ENCODE assay signal across 8 mouse cellular contexts in the genomic region with DNA sequence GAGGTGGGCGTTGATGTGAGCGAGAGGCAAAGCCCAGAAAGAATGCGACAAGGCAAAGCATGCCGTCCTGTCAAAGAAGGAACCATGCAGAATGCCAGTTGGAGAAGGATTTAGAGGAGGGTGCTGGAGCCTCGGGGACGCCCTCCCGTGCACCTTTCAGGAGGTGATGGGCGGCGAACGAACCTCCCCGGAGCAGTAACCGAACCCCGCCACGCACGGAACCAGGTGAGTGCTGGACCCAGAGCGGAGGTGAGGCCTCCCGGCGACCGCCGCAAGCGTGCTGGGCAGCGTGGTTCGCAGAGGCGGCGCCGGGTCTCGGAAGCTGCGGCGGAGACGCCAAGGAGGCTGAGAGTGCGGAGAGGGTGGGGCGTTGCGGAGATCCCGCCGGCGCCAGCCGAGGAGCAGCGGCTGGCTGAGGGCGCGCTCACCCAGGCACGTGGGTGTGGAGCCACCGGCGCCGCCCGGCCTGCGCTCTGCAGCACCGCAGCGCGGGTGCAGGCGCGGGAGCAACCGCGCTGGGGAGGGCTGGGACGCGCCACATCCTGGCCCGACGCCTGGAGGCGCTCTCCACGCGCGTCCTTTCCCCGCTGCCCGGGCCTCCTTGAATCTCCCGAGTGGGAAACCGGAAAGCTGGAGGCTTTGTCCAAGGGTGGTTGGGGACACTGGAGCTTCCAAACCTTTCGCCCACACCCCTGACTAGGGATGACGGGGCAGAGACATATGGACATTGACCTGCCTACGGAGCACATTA.
A peak's percentile ranks its signal among the peaks of the same experiment; 100 is the strongest.
DNase-seq lines count a peak whose midpoint lies in the region; ATAC-seq lines count a peak whose summit lies in the region.

No protein-coding gene starts in this region.

- no peaks in the 10 kb centered on the region for H3K36me3 ChIP-seq in embryonic facial prominence, embryonic 10.5 days (replicated peaks)
- H3K36me3 ChIP-seq in heart, embryonic 14.5 days (ENCODE audit: control insufficient read depth, insufficient read depth, low read length), result no peaks in the 10 kb centered on the region
- no peaks in the 10 kb centered on the region for H3K36me3 ChIP-seq in limb, embryonic 10.5 days

- DNase-seq in layer of hippocampus, adult 18-20 months (ENCODE audit: low spot score in 2 of 2), result peak; percentile 60 to 64
- DNase-seq in layer of hippocampus, adult 9-10 months (ENCODE audit: low spot score), result no peak
- peak; percentile 67 for DNase-seq in embryonic facial prominence, embryonic 10.5 days (ENCODE audit: low spot score)
- DNase-seq in limb, embryonic 10.5 days (ENCODE audit: low spot score), result peak; percentile 61
- DNase-seq in retina, embryonic 14.5 days (ENCODE audit: low spot score), result peak; percentile 60
- no peak for DNase-seq in natural killer cell, adult 2 months (ENCODE audit: low spot score in 2 of 2)
- DNase-seq in ovary, adult 18-20 months (ENCODE audit: low spot score), result no peak

- WGBS in embryonic facial prominence, embryonic 10.5 days, result under 1% methylated on average over 68 of the region's 68 CpGs
- 1% methylated on average over 67 of the region's 68 CpGs for WGBS in heart, embryonic 14.5 days
- WGBS in limb, embryonic 10.5 days, result under 1% methylated on average over 65 of the region's 68 CpGs

- H3K4me1 ChIP-seq in embryonic facial prominence, embryonic 10.5 days, result peaks cover 41% of the 10 kb centered on the region
- peaks cover 8 to 19% of the 10 kb centered on the region in 2 experiments; a peak in 2 of 4 replicates for H3K4me1 ChIP-seq in heart, embryonic 14.5 days (ENCODE audit: control insufficient read depth in 2 of 2, insufficient read depth in 2 of 2, low read length in 2 of 2)
- H3K4me1 ChIP-seq in limb, embryonic 10.5 days, result peaks cover 38% of the 10 kb centered on the region

- H3K27me3 ChIP-seq in embryonic facial prominence, embryonic 10.5 days (replicated peaks; ENCODE audit: low read depth, poor library complexity, severe bottlenecking), result peaks cover 93% of the 10 kb centered on the region
- peaks cover 88% of the 10 kb centered on the region for H3K27me3 ChIP-seq in heart, embryonic 14.5 days (ENCODE audit: control insufficient read depth, insufficient read depth, low read length)
- H3K27me3 ChIP-seq in limb, embryonic 10.5 days (ENCODE audit: low read depth, poor library complexity, severe bottlenecking), result peaks cover 83% of the 10 kb centered on the region

- ATAC-seq in heart, embryonic 14.5 days (ENCODE audit: insufficient number of reproducible peaks, insufficient read depth, low FRiP score, low read depth), result no peak

- peak overlapping the region; percentile 68 for H3K4me2 ChIP-seq in heart, embryonic 14.5 days (ENCODE audit: low read length)

- 0 out of 2 replicates have a peak overlapping the region, but pooled peaks have one; percentile 40 for H3K27ac ChIP-seq in embryonic facial prominence, embryonic 10.5 days (replicated peaks)
- H3K27ac ChIP-seq in heart, embryonic 14.5 days (replicated peaks in 1 of 2; ENCODE audit: control insufficient read depth in 1 of 2, insufficient read depth in 1 of 2, low read depth in 2 of 2, low read length in 2 of 2), result no peak overlapping the region
- peak overlapping the region; percentile 38 for H3K27ac ChIP-seq in limb, embryonic 10.5 days

- peak overlapping the region; percentile 60 for H3K4me3 ChIP-seq in embryonic facial prominence, embryonic 10.5 days
- H3K4me3 ChIP-seq in heart, embryonic 14.5 days (ENCODE audit: control insufficient read depth in 1 of 2, insufficient read depth in 1 of 2, low read depth in 1 of 2, low read length in 2 of 2), result peak overlapping the region; percentile 11 to 41; a peak in 3 of 4 replicates
- peak overlapping the region; percentile 52 for H3K4me3 ChIP-seq in limb, embryonic 10.5 days

- no peak overlapping the region for H3K9ac ChIP-seq in heart, embryonic 14.5 days (ENCODE audit: low read length)

- no peaks in the 10 kb centered on the region for H3K9me3 ChIP-seq in embryonic facial prominence, embryonic 10.5 days
- no peaks in the 10 kb centered on the region for H3K9me3 ChIP-seq in heart, embryonic 14.5 days (ENCODE audit: control insufficient read depth, low read length)
- H3K9me3 ChIP-seq in limb, embryonic 10.5 days (replicated peaks), result no peaks in the 10 kb centered on the region

Comparison
In these comparisons a context has a peak if more than half of its experiments do, and no peak if none do; other contexts are left out.
1. DNase-seq: peak in layer of hippocampus, adult 18-20 months (2 of 2), embryonic facial prominence, embryonic 10.5 days (single experiment), limb, embryonic 10.5 days (single experiment) and retina, embryonic 14.5 days (single experiment); none in layer of hippocampus, adult 9-10 months (single experiment), natural killer cell, adult 2 months (0 of 2) and ovary, adult 18-20 months (single experiment).
2. H3K27ac ChIP-seq: peak in embryonic facial prominence, embryonic 10.5 days (single experiment) and limb, embryonic 10.5 days (single experiment); none in heart, embryonic 14.5 days (0 of 2).
3. Peak in every context shown above with its lines, with median percentiles within 50 percentile points of each other: H3K4me3 ChIP-seq.